Mouse (Mus musculus): ENCODE results near the gene Zfp217.

DNA sequence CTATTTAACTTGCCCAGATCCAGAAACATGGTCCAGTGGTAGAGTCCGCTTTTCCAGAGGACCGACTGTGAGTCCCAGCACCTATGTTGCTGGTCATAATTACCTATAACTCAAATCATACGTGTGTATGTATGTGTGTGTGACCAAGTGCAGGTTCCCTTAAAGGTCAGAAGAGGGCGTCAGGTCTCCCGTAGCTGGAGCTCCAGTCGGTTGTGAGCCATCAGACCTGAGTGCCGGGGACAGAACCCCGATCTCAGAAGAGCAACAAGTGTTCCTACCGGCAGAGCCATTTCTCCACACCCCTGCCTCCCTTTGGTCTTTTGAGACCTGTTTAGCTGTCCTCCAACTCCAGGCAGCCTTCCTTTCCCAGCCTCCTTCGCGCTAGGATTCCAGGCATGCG, 46.9 kb upstream of the Zfp217 start:
- TF ChIP-seq CTCF (IDR thresholded peaks at IDR 0.05): no peak
- no peak for TF ChIP-seq POLR2A (IDR thresholded peaks at IDR 0.05; ENCODE audit: insufficient read depth, low read depth, low read length)
- no peak for TF ChIP-seq EP300 (IDR thresholded peaks at IDR 0.05; ENCODE audit: insufficient read depth, low read depth, low read length)

Measured in heart, adult 2 months (tissue).